Mouse (Mus musculus): ENCODE results near the gene Arl2bp. TPM values are rescaled to one million over a fixed set of nuclear protein-coding genes. Genes with fewer than 3 reads are reported as not detected.
A peak's percentile ranks its signal among the peaks of the same experiment; 100 is the strongest.

Arl2bp gene
- total RNA-seq (2017), result 126 and 144 TPM in 2 replicates

- ATAC-seq (replicated peaks; ENCODE audit: low read depth, poor library complexity, severe bottlenecking), result peak; percentile 98
Measured at GRCm38 (mm10) chr8:94666456-94667308, at the start of gene Arl2bp. Gene Arl2bp, plus strand, starts transcription at chr8:94666600.

GRCm38 (mm10) chr8:94624885-94625284 lies 41.5 kb upstream of the Arl2bp start:
- no peak for ATAC-seq (replicated peaks; ENCODE audit: low read depth, poor library complexity, severe bottlenecking)

- ATAC-seq (replicated peaks; ENCODE audit: low read depth, poor library complexity, severe bottlenecking), result peak; percentile 31
Measured at GRCm38 (mm10) chr8:94633564-94634194, 32.7 kb upstream of the Arl2bp start.

GRCm38 (mm10) chr8:94634211-94634610 lies 32.2 kb upstream of the Arl2bp start:
- peak; percentile 99 for ATAC-seq (replicated peaks; ENCODE audit: low read depth, poor library complexity, severe bottlenecking)

- ATAC-seq (replicated peaks; ENCODE audit: low read depth, poor library complexity, severe bottlenecking), result no peak
Measured at GRCm38 (mm10) chr8:94641183-94641582, 25.2 kb upstream of the Arl2bp start.

- ATAC-seq (replicated peaks; ENCODE audit: low read depth, poor library complexity, severe bottlenecking), result no peak
Measured at GRCm38 (mm10) chr8:94641938-94642337, 24.5 kb upstream of the Arl2bp start.

GRCm38 (mm10) chr8:94645202-94645601 lies 21.2 kb upstream of the Arl2bp start:
- ATAC-seq (replicated peaks; ENCODE audit: low read depth, poor library complexity, severe bottlenecking), result no peak

GRCm38 (mm10) chr8:94646165-94646564 lies 20.2 kb upstream of the Arl2bp start:
- ATAC-seq (replicated peaks; ENCODE audit: low read depth, poor library complexity, severe bottlenecking), result no peak

- no peak for ATAC-seq (replicated peaks; ENCODE audit: low read depth, poor library complexity, severe bottlenecking)
Measured at GRCm38 (mm10) chr8:94649496-94649895, 16.9 kb upstream of the Arl2bp start.

GRCm38 (mm10) chr8:94652951-94653350 lies 13.4 kb upstream of the Arl2bp start:
- no peak for ATAC-seq (replicated peaks; ENCODE audit: low read depth, poor library complexity, severe bottlenecking)

GRCm38 (mm10) chr8:94654994-94655393 lies 11.4 kb upstream of the Arl2bp start:
- no peak for ATAC-seq (replicated peaks; ENCODE audit: low read depth, poor library complexity, severe bottlenecking)

- no peak for ATAC-seq (replicated peaks; ENCODE audit: low read depth, poor library complexity, severe bottlenecking)
Measured at GRCm38 (mm10) chr8:94658031-94658430, 8.4 kb upstream of the Arl2bp start.

GRCm38 (mm10) chr8:94660418-94660817 lies 6.0 kb upstream of the Arl2bp start:
- ATAC-seq (replicated peaks; ENCODE audit: low read depth, poor library complexity, severe bottlenecking), result no peak

- ATAC-seq (replicated peaks; ENCODE audit: low read depth, poor library complexity, severe bottlenecking), result no peak
Measured at GRCm38 (mm10) chr8:94664722-94665121, 1.7 kb upstream of the Arl2bp start.

GRCm38 (mm10) chr8:94674384-94674783 lies 8.0 kb downstream of the Arl2bp start:
- peak; percentile 54 for ATAC-seq (replicated peaks; ENCODE audit: low read depth, poor library complexity, severe bottlenecking)

- no peak for ATAC-seq (replicated peaks; ENCODE audit: low read depth, poor library complexity, severe bottlenecking)
Measured at GRCm38 (mm10) chr8:94675923-94676322, 9.5 kb downstream of the Arl2bp start.

GRCm38 (mm10) chr8:94678582-94678981 lies 12.2 kb downstream of the Arl2bp start:
- ATAC-seq (replicated peaks; ENCODE audit: low read depth, poor library complexity, severe bottlenecking), result no peak

- no peak for ATAC-seq (replicated peaks; ENCODE audit: low read depth, poor library complexity, severe bottlenecking)
Measured at GRCm38 (mm10) chr8:94680414-94680813, 14.0 kb downstream of the Arl2bp start.

- ATAC-seq (replicated peaks; ENCODE audit: low read depth, poor library complexity, severe bottlenecking), result no peak
Measured at GRCm38 (mm10) chr8:94682732-94683524, 16.5 kb downstream of the Arl2bp start.

- no peak for ATAC-seq (replicated peaks; ENCODE audit: low read depth, poor library complexity, severe bottlenecking)
Measured at GRCm38 (mm10) chr8:94684287-94684686, 17.9 kb downstream of the Arl2bp start.

GRCm38 (mm10) chr8:94685953-94686352 lies 19.6 kb downstream of the Arl2bp start:
- ATAC-seq (replicated peaks; ENCODE audit: low read depth, poor library complexity, severe bottlenecking), result no peak

Measured in common myeloid progenitor, adult 5-6 weeks (primary cell).